Mouse (Mus musculus): ENCODE measurements around the gene Lrrc8b.
A peak's percentile ranks its signal among the peaks of the same experiment; 100 is the strongest.

Lrrc8b gene

GRCm38 (mm10) chr5:105519976-105520300, 104.4 kb downstream of the Lrrc8b start:
- DNase-seq = no peak

GRCm38 (mm10) chr5:105520442-105520965, 104.9 kb downstream of the Lrrc8b start:
- DNase-seq = no peak

GRCm38 (mm10) chr5:105523452-105523851, 107.9 kb downstream of the Lrrc8b start:
- DNase-seq = no peak

GRCm38 (mm10) chr5:105525004-105525403, 109.4 kb downstream of the Lrrc8b start:
- DNase-seq = no peak

GRCm38 (mm10) chr5:105526107-105526645, 110.6 kb downstream of the Lrrc8b start:
- DNase-seq = no peak

GRCm38 (mm10) chr5:105526766-105527165, 111.2 kb downstream of the Lrrc8b start:
- DNase-seq = no peak

GRCm38 (mm10) chr5:105527477-105528331, 112.1 kb downstream of the Lrrc8b start:
- DNase-seq = peak; percentile 15

GRCm38 (mm10) chr5:105530576-105530975, 115.0 kb downstream of the Lrrc8b start:
- no peak for DNase-seq

GRCm38 (mm10) chr5:105535186-105535585, 119.6 kb downstream of the Lrrc8b start:
- no peak for DNase-seq

GRCm38 (mm10) chr5:105536172-105536571, 120.6 kb downstream of the Lrrc8b start:
- DNase-seq = no peak

- no peak for DNase-seq
Measured at GRCm38 (mm10) chr5:105537101-105537723, 121.6 kb downstream of the Lrrc8b start.

Data from kidney, postnatal 10 days (tissue).